Mouse (Mus musculus): ENCODE measurements around the gene Piga. TPM values are rescaled to one million over a fixed set of nuclear protein-coding genes. Genes with fewer than 3 reads are reported as not detected.

The Piga gene
- polyA plus RNA-seq (2015; fragmentation: Nextera tagmentation; extraction: Ambion mirVana) = 7.2 and 9.6 TPM in 2 replicates

DNA sequence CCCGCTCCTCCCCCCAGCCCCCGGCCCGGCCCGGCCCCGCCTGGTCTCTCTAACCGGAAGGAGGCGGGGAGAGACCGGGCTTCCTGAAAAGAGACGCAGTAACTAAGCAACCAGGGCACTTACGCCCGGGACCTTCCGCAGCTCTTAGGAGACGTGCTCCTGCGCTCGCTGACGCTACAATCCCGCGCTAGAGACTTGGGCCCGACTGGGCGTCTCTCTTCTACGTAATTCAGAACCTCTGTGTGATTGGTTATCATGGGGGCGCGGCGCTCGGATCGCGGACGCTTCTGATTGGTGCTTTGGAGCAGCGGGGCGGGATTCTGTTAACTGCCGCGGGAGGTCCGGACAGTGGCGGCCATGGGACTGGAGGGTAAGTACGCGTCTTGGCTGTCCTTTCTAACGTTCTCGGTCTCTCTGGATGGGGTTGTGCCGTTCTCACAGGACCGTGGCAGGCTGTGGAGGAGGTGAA, at the start of gene Piga:
Piga (plus strand) TSS at position 317 of the 469 bp plus-strand sequence.
- Histone ChIP-seq H3K36me3 (peaks cover 10% of the 10 kb centered on the region), H3K9ac (peak within 1 kb of the TSS; percentile 65), H3K4me1 (replicated peaks) (peaks cover 7% of the 10 kb centered on the region), H3K4me3 (peak within 1 kb of the TSS; percentile 64), H3K27ac (peak within 1 kb of the TSS; percentile 78), H3K27me3 (no peaks in the 10 kb centered on the region), H3K9me3 (replicated peaks) (no peaks in the 10 kb centered on the region), H3K4me2 (peak within 1 kb of the TSS; percentile 57)
- WGBS = 18% methylated on average over 40 of the region's 40 CpGs
- peak; percentile 99 for ATAC-seq (replicated peaks; ENCODE audit: insufficient number of reproducible peaks, insufficient read depth, low FRiP score, low read depth)

DNA sequence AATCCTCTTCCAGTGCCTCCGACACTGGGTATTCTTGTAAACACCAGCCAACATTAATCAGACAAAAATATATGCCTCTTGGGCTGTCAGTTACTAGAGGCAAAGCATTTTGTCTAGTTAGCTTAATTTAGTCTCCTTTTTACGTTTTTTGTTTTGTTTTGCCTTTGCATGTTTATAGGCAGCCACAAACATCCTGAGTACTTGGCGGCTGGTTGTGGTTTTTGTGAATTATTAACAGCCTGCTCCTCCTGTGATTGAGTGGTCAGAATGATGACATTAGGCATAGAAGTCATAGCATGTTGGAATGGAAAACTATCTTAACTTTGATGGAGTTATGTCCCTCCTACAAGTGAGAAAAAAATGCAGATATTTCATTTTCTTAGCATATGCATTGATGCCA, 49.0 kb upstream of the Piga start:
- no peak overlapping the region for H3K27ac ChIP-seq
- WGBS = 62% methylated on average over 3 of the region's 3 CpGs
- no peaks in the 10 kb centered on the region for H3K36me3 ChIP-seq

DNA sequence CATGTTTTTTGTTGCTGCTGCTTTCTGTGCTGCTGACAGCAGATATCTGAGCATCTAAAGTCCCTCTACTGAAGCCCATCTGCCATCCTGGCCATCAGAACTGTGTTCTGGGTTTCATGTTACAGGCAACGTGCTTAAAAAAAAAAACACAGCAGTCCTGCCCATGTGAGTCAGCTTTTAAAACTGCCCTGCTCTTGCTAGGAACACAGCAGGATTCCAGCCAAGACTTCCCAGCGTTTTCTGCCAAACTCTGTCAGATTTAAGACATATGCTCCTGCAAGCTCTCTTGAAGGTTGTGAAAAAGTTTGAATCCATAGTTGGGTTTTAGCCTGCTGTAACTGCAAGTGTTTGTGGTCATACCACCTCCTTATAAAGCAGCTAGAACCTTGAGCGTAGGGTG, 46.5 kb upstream of the Piga start, which contains the start of gene Vegfd:
Vegfd (plus strand) TSS at position 298 of the 400 bp plus-strand sequence.
- 18% methylated on average over 3 of the region's 3 CpGs for WGBS
- Histone ChIP-seq H3K4me2 (no peak within 1 kb of the TSS), H3K27me3 (no peaks in the 10 kb centered on the region), H3K27ac (peak within 1 kb of the TSS; percentile 48; the same call in 1 of the 2 replicates), H3K9me3 (replicated peaks) (no peaks in the 10 kb centered on the region), H3K4me3 (peak within 1 kb of the TSS; percentile 11; the same call in 1 of the 2 replicates), H3K9ac (no peak within 1 kb of the TSS), H3K4me1 (replicated peaks) (0 out of 2 replicates have a peak, but pooled peaks cover 4% of the 10 kb centered on the region), H3K36me3 (no peaks in the 10 kb centered on the region)
- ATAC-seq (replicated peaks; ENCODE audit: insufficient number of reproducible peaks, insufficient read depth, low FRiP score, low read depth) = no peak

More for the DNA sequence above, 49.0 kb upstream of the Piga start:
- ATAC-seq (replicated peaks; ENCODE audit: insufficient number of reproducible peaks, insufficient read depth, low FRiP score, low read depth) = no peak
- H3K4me1 ChIP-seq (replicated peaks) = 0 out of 2 replicates have a peak, but pooled peaks cover 4% of the 10 kb centered on the region
- H3K9ac ChIP-seq = no peak overlapping the region
- H3K27me3 ChIP-seq = no peaks in the 10 kb centered on the region
- H3K9me3 ChIP-seq (replicated peaks) = no peaks in the 10 kb centered on the region
- no peak overlapping the region for H3K4me2 ChIP-seq
- no peak overlapping the region for H3K4me3 ChIP-seq

DNA sequence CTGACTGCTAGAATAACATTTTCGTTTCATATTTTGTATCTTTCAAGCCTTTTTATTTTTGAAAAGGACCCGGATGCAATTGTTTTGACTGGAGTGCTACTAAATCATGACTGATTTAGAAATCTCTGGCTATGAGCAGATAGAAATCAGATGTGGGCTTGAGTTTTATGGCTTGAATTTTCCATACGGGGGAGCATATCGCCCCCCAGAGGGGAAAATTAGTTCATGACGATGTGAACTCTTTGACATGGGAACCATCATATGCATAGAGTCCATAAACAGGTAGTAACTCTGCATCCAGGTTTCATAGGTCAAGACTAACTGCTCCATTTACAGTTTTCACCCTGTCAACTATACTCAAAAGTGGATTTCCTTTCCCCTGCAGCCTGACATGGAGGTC, 45.0 kb upstream of the Piga start:
- H3K27me3 ChIP-seq = no peaks in the 10 kb centered on the region
- H3K9ac ChIP-seq = no peak overlapping the region
- no peaks in the 10 kb centered on the region for H3K9me3 ChIP-seq (replicated peaks)
- WGBS = 43% methylated on average over 5 of the region's 5 CpGs
- H3K4me2 ChIP-seq = no peak overlapping the region
- no peak overlapping the region for H3K27ac ChIP-seq
- H3K4me1 ChIP-seq (replicated peaks) = 0 out of 2 replicates have a peak, but pooled peaks cover 4% of the 10 kb centered on the region
- no peak overlapping the region for H3K4me3 ChIP-seq
- H3K36me3 ChIP-seq = no peaks in the 10 kb centered on the region
- no peak for ATAC-seq (replicated peaks; ENCODE audit: insufficient number of reproducible peaks, insufficient read depth, low FRiP score, low read depth)

DNA sequence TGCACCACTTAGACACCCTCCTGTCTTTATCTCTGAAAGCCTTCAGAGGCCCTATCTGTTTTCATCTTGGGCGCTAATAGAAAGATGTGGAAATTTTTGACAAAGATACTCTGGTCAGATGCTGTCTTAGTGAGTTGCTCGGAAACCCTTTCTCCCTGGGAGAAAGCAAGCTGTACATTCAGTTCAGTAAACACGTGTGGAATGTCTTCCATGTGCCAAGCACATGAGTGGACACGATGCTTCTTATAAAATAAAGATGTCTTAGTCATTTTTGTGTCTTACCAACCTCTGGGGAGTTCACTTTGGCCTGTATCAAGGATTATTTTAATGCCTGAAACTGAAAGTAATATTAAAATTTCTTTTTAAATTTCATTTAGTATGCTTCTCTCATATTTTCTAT, 39.9 kb upstream of the Piga start:
- Histone ChIP-seq H3K4me2 (no peak overlapping the region), H3K9me3 (replicated peaks) (no peaks in the 10 kb centered on the region), H3K4me1 (replicated peaks) (no peaks in the 10 kb centered on the region), H3K4me3 (no peak overlapping the region), H3K27me3 (no peaks in the 10 kb centered on the region), H3K27ac (no peak overlapping the region), H3K36me3 (no peaks in the 10 kb centered on the region), H3K9ac (no peak overlapping the region)
- 59% methylated on average over 4 of the region's 4 CpGs for WGBS
- ATAC-seq (replicated peaks; ENCODE audit: insufficient number of reproducible peaks, insufficient read depth, low FRiP score, low read depth) = no peak

DNA sequence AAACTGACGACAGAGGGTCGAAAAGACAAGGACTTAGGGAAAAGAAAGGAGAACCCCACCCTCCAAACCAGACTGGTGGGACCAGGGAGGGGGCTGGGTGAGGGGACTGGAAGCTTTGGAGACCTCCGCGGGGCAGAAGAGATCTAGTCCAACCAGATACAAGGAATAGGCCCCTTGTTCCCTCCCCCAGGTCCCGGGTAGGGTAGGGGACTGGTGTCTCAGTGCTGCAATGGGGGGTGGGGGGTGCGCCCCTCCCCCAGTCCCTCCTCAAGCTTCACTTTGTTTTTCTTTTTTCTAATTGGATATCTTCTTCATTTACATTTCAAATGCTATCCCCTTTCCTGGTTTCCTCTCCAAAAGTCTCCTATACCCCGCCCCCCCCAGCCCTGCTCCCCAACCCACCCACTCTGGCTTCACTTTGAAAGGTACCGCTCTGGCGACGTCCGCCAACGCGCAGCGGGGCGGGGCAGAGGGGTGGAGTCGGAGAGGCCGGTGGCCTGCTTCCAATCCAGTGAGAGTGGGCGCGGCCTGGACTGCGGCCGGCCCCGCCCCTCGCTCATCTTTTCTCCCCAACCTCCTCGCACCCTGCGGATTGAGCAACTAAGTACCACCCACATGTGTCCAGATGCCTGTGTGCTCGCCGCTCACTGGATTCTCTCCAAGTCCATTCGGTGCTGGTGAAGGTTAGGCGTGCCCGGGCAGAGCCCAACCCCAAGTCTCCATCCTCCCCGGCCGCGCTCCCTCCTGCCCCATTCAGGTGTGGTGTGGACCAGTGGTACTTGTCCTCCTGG, 37.8 kb upstream of the Piga start:
- Histone ChIP-seq H3K4me3 (peak overlapping the region; percentile 47), H3K27ac (no peak overlapping the region), H3K27me3 (no peaks in the 10 kb centered on the region), H3K9me3 (replicated peaks) (no peaks in the 10 kb centered on the region), H3K9ac (peak overlapping the region; percentile 21; the same call in 1 of the 2 replicates), H3K4me1 (replicated peaks) (no peaks in the 10 kb centered on the region), H3K4me2 (peak overlapping the region; percentile 79), H3K36me3 (no peaks in the 10 kb centered on the region)
- ATAC-seq (replicated peaks; ENCODE audit: insufficient number of reproducible peaks, insufficient read depth, low FRiP score, low read depth) = peak; percentile 96
- WGBS = 17% methylated on average over 33 of the region's 33 CpGs

- H3K4me2 ChIP-seq = no peak overlapping the region
- H3K4me3 ChIP-seq = no peak overlapping the region
- H3K4me1 ChIP-seq (replicated peaks) = no peaks in the 10 kb centered on the region
- 53% methylated on average over 4 of the region's 4 CpGs for WGBS
- no peak overlapping the region for H3K9ac ChIP-seq
- no peak overlapping the region for H3K27ac ChIP-seq
- H3K27me3 ChIP-seq = no peaks in the 10 kb centered on the region
- H3K36me3 ChIP-seq = no peaks in the 10 kb centered on the region
- H3K9me3 ChIP-seq (replicated peaks) = no peaks in the 10 kb centered on the region
- no peak for ATAC-seq (replicated peaks; ENCODE audit: insufficient number of reproducible peaks, insufficient read depth, low FRiP score, low read depth)
Measured at GRCm38 (mm10) chrX:164394091-164394490, 25.5 kb upstream of the Piga start.

DNA sequence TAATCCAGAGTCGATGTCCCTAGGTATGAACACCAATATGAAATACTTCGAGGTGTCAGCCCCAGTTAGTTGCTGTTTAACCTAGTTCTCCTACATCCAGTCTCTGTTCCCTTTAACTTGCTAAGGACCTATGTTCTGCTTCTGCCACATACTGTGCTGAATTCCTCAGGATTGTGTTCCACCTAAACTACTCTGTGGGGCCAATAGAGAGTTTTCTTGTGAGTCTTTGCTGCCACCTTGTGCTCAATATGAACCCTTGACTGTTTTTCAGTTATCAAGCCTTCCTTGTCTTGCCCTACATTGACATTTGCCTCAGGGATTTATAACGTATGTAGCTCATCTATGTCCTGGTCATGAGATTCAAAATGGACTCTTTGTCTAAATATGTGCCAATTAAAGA, 21.1 kb upstream of the Piga start:
- Histone ChIP-seq H3K27ac (no peak overlapping the region), H3K9me3 (replicated peaks) (no peaks in the 10 kb centered on the region), H3K27me3 (no peaks in the 10 kb centered on the region), H3K4me2 (no peak overlapping the region), H3K4me1 (replicated peaks) (no peaks in the 10 kb centered on the region), H3K9ac (no peak overlapping the region), H3K36me3 (no peaks in the 10 kb centered on the region), H3K4me3 (no peak overlapping the region)
- no peak for ATAC-seq (replicated peaks; ENCODE audit: insufficient number of reproducible peaks, insufficient read depth, low FRiP score, low read depth)
- 48% methylated on average over 3 of the region's 3 CpGs for WGBS

DNA sequence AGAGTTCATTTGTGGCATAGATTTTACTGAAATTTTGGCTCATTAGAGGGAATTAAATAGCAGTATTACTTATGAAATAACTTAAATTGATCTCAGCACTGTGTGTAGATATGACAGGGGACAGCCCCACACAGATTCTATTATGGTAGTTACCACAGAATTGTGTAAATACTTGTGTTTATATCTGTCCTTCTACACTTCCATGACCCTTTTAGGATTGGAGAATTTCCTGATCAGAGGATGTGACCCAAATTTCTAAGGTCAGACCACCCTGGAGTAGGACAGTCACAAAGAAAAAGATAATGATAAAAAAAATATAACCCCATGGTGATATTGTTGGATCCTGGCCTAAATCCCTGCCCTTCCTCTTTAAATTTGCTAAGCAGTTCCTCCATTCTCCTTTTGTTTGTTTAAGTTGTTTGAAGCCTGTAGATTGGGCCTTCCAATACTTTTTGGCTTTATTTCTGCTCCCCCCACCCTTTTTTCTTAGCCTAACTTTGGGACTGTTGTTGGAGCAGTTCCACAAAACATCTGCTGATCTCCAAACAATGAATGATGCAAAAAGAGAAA, 14.4 kb upstream of the Piga start:
- no peak overlapping the region for H3K9ac ChIP-seq
- ATAC-seq (replicated peaks; ENCODE audit: insufficient number of reproducible peaks, insufficient read depth, low FRiP score, low read depth) = no peak
- H3K4me2 ChIP-seq = no peak overlapping the region
- H3K27me3 ChIP-seq = no peaks in the 10 kb centered on the region
- no peaks in the 10 kb centered on the region for H3K4me1 ChIP-seq (replicated peaks)
- no peaks in the 10 kb centered on the region for H3K36me3 ChIP-seq
- no peak overlapping the region for H3K27ac ChIP-seq
- no peaks in the 10 kb centered on the region for H3K9me3 ChIP-seq (replicated peaks)
- no peak overlapping the region for H3K4me3 ChIP-seq

GRCm38 (mm10) chrX:164406133-164407022, 13.2 kb upstream of the Piga start:
- Histone ChIP-seq H3K36me3 (no peaks in the 10 kb centered on the region), H3K4me3 (no peak overlapping the region), H3K4me1 (replicated peaks) (no peaks in the 10 kb centered on the region), H3K27ac (no peak overlapping the region), H3K27me3 (no peaks in the 10 kb centered on the region), H3K9ac (no peak overlapping the region), H3K9me3 (replicated peaks) (no peaks in the 10 kb centered on the region), H3K4me2 (no peak overlapping the region)
- ATAC-seq (replicated peaks; ENCODE audit: insufficient number of reproducible peaks, insufficient read depth, low FRiP score, low read depth) = no peak
- 63% methylated on average over 9 of the region's 9 CpGs for WGBS
